In genomic region chr6:72216681-72217414, GRCm38 (mm10) we compare ENCODE assay signal across 8 mouse cellular contexts. TPM values are rescaled to one million over a fixed set of nuclear protein-coding genes. Genes with fewer than 3 reads are reported as not detected.
DNase-seq lines count a peak whose midpoint lies in the region; ATAC-seq lines count a peak whose summit lies in the region.

No protein-coding gene starts in this region.

- peak; percentile 31 for DNase-seq in ES-CJ7 (ENCODE audit: low read depth, low spot score)
- DNase-seq in cerebellum, adult 8-10 months, result peak; percentile 99
- peak; percentile 96 to 99 for DNase-seq in frontal cortex, adult 2 months (ENCODE audit: extremely low spot score in 1 of 2, low spot score in 1 of 2)
- peak; percentile 97 to 99 for DNase-seq in layer of hippocampus, adult 8-10 months (ENCODE audit: low spot score in 2 of 2)
- DNase-seq in lung, adult 18-20 months, result peak; percentile 97
- DNase-seq in ovary, postnatal 10 days (ENCODE audit: low spot score), result peak; percentile 100
- DNase-seq in thymus, postnatal 0 days (ENCODE audit: low spot score), result peak; percentile 51

- ATAC-seq in hematopoietic stem cell, adult 5-6 weeks (replicated peaks in 1 of 2; ENCODE audit: insufficient read depth in 1 of 2, low FRiP score in 2 of 2, low TSS enrichment in 1 of 2, low read depth in 1 of 2, poor library complexity in 2 of 2, severe bottlenecking in 2 of 2), result peak; percentile 81 to 85

RNA-seq across cellular contexts. Expression of gene Atoh8, which starts 18.5 kb away (rescaled TPM):
- polyA plus RNA-seq in frontal cortex, adult 2 months (2012; rRNA removed), result 1.5 and 2.3 TPM in 2 replicates
- not detected in 2 replicates for total RNA-seq in hematopoietic stem cell, adult 5-6 weeks (2017)
- 1 to 10 TPM; 2.5 to 3.4 (median 3.3) TPM for total RNA-seq in layer of hippocampus, adult 8-10 months (2022)
- polyA plus RNA-seq in thymus, postnatal 0 days (2015; fragmentation: Nextera tagmentation; extraction: Ambion mirVana), result 2.1 and 3.9 TPM in 2 replicates

Comparison
In these comparisons a context has a peak if more than half of its experiments do, and no peak if none do; other contexts are left out.
1. Peak in every context shown above with its lines: DNase-seq and ATAC-seq.
2. DNase-seq: peak in every context shown above with its lines; median percentile 100 in ovary, postnatal 10 days; 99 in cerebellum, adult 8-10 months; 98 in layer of hippocampus, adult 8-10 months; 98 in frontal cortex, adult 2 months; 97 in lung, adult 18-20 months; 51 in thymus, postnatal 0 days; 31 in ES-CJ7.